Mouse (Mus musculus) kidney, embryonic 15.5 days (tissue): ENCODE measurements around the gene Pnma1. TPM values are rescaled to one million over a fixed set of nuclear protein-coding genes. Genes with fewer than 3 reads are reported as not detected.

ENCODE experiments used
- polyA plus RNA-seq: library from polyadenylated mRNA; unstranded; fragments of >200 nt; fragmentation: Nextera tagmentation; extraction: Ambion mirVana; gene quantifications from 2 replicates; pipeline ENCODE4 v1.2.1, GENCODE M21; 2015

Pnma1 gene
- polyA plus RNA-seq, 1 experiment from 2014 or later: 1.00 TPM

Other genes with a start within 250 kb of the Pnma1 start
- 41.2 and 41.3 TPM in 2 replicates for gene Numb, start 226.6 kb downstream of the Pnma1 start, polyA plus RNA-seq
- 14.0 and 14.1 TPM in 2 replicates for gene Riox1, start 197.9 kb downstream of the Pnma1 start, polyA plus RNA-seq
- not detected in 2 replicates for gene Heatr4, start 163.6 kb downstream of the Pnma1 start, polyA plus RNA-seq
- 37.8 and 39.0 TPM in 2 replicates for gene Acot2, start 160.6 kb downstream of the Pnma1 start, polyA plus RNA-seq
- 53.7 and 55.2 TPM in 2 replicates for gene Acot1, start 139.0 kb downstream of the Pnma1 start, polyA plus RNA-seq
- 6.0 TPM in 2 replicates for gene Acot4, start 110.1 kb downstream of the Pnma1 start, polyA plus RNA-seq
- not detected in 2 replicates for gene Gm49366, start 109.6 kb downstream of the Pnma1 start, polyA plus RNA-seq
- gene Acot3, start 96.3 kb downstream of the Pnma1 start, polyA plus RNA-seq: 1.8 and 2.4 TPM in 2 replicates
- not detected in 2 replicates for gene Acot5, start 79.2 kb downstream of the Pnma1 start, polyA plus RNA-seq
- 1.5 and 1.8 TPM in 2 replicates for gene Acot6, start 47.8 kb downstream of the Pnma1 start, polyA plus RNA-seq
- 5.3 and 6.5 TPM in 2 replicates for gene Dnal1, start 34.1 kb downstream of the Pnma1 start, polyA plus RNA-seq
- 8.7 and 10.8 TPM in 2 replicates for gene Elmsan1, start 70.4 kb upstream of the Pnma1 start, polyA plus RNA-seq
- 25.4 and 26.7 TPM in 2 replicates for gene Ptgr2, start 136.7 kb upstream of the Pnma1 start, polyA plus RNA-seq
- 77.8 and 79.4 TPM in 2 replicates for gene Zfp410, start 168.4 kb upstream of the Pnma1 start, polyA plus RNA-seq
- gene Coq6, start 213.2 kb upstream of the Pnma1 start, polyA plus RNA-seq: 50.2 and 53.3 TPM in 2 replicates
- gene Fam161b, start 213.3 kb upstream of the Pnma1 start, polyA plus RNA-seq: 3.7 and 4.2 TPM in 2 replicates